Mouse (Mus musculus): ENCODE results near the gene Gm6309.
"Not testable (repeated sequence)": the region's sequence is repeated elsewhere in the genome, so short reads cannot be mapped to it uniquely, and the experiment has no call there.

Gm6309 gene

DNA sequence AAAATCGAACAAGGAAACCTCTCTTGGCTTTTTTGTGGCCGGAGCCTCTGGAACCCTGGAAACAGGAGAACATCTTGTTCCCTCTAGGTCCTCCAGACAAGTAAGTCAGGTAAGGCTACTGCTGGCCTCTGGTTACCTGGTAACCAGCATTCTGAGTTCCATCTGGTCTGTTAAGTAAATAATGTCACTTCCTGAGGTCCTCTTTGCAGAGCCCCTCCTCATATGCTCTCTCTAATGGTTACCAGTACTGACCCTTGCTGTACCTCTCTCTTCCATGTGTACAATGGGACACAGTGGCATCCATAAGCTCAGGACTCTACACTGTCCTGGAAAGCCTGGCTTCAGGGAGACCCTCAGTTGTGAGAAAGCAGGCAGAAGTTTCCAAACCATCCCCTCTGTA, at the start of gene Gm6309:
Gm6309 (minus strand) TSS at position 101 of the 400 bp plus-strand sequence.
- H3K27me3 ChIP-seq (ENCODE audit: control insufficient read depth, insufficient read depth, low read length, poor library complexity, severe bottlenecking); H3K36me3 ChIP-seq (ENCODE audit: control insufficient read depth, insufficient read depth, low read length, poor library complexity, severe bottlenecking); DNase-seq (ENCODE audit: low read depth, low spot score): not testable (repeated sequence)

DNA sequence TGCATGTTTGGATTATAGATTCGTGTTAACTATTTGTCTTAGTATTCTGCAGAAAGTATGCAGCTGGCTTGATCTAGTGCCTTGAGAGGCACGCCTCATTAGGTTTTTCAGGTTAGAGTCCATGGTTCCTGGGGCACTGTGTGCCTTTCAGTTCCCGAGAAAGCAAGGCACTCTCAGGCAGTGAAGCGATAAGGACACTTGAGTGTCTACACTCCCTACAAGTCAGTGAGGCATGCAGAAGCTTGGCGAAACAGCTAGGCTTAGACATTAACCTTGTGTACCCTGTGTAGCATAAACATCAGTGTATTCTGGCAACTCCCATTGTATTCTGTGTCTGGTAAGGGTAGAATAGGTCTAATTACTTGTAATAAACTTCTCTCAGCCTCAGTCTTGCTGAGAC, 35.0 kb upstream of the Gm6309 start:
- H3K36me3 ChIP-seq (ENCODE audit: control insufficient read depth, insufficient read depth, low read length, poor library complexity, severe bottlenecking), result peaks cover 16% of the 10 kb centered on the region
- DNase-seq (ENCODE audit: low read depth, low spot score), result no peak
- no peaks in the 10 kb centered on the region for H3K27me3 ChIP-seq (ENCODE audit: control insufficient read depth, insufficient read depth, low read length, poor library complexity, severe bottlenecking)

DNA sequence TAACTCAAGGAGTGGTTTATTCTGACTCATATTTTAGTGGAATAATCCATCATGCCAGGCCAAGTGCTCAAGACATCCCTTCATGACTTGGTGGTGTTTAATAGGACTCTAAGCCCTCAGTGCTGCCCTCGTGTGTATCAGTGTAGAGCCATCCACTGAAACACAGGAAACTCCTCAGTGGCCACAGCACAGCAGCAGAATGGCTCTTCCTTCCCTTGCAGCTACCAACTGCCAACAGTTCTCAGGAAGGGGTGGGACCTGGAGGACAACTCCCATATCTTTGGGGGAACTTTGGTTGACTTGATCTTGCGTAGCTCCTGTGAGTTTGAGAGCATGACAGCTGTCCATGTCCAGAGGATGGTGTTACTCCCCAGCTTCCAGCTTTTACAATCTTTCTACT, 33.4 kb upstream of the Gm6309 start:
- H3K27me3 ChIP-seq (ENCODE audit: control insufficient read depth, insufficient read depth, low read length, poor library complexity, severe bottlenecking), result no peaks in the 10 kb centered on the region
- no peak for DNase-seq (ENCODE audit: low read depth, low spot score)
- peaks cover 13% of the 10 kb centered on the region for H3K36me3 ChIP-seq (ENCODE audit: control insufficient read depth, insufficient read depth, low read length, poor library complexity, severe bottlenecking)

DNA sequence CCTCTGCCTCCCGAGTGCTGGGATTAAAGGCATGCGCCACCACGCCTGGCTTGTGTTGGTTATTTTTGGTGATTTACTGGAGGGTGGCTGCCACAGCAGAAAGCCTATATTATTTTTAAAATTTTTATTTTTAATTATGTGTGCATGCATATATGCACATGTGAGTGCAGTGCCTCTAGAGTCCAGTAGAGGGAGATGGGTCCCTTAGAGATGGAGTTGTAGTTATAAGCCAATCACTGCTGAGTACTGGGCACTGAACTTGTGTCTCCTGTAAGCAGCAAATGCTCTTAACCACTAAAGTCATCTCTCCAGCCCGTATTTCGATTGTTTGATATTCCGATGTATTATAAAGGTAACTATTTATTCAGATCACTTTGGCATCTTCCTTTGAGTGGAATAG, 30.1 kb upstream of the Gm6309 start:
- peak; percentile 15 for DNase-seq (ENCODE audit: low read depth, low spot score)

DNA sequence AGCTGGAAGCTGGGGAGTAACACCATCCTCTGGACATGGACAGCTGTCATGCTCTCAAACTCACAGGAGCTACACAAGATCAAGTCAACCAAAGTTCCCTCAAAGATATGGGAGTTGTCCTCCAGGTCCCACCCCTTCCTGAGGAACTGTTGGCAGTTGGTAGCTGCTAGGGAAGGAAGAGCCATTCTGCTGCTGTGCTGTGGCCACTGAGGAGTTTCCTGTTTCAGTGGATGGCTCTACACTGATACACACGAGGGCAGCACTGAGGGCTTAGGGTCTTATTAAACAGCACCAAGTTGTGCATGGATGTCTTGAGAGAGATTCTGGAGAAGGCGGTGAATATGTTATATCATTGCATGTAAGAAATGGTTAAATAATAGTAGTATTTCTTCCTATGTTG, 29.0 kb upstream of the Gm6309 start:
- Histone ChIP-seq H3K36me3 (ENCODE audit: control insufficient read depth, insufficient read depth, low read length, poor library complexity, severe bottlenecking) (peaks cover 4% of the 10 kb centered on the region), H3K27me3 (ENCODE audit: control insufficient read depth, insufficient read depth, low read length, poor library complexity, severe bottlenecking) (no peaks in the 10 kb centered on the region)
- no peak for DNase-seq (ENCODE audit: low read depth, low spot score)

More for the DNA sequence above, 30.1 kb upstream of the Gm6309 start:
- no peaks in the 10 kb centered on the region for H3K27me3 ChIP-seq (ENCODE audit: control insufficient read depth, insufficient read depth, low read length, poor library complexity, severe bottlenecking)
- peaks cover 8% of the 10 kb centered on the region for H3K36me3 ChIP-seq (ENCODE audit: control insufficient read depth, insufficient read depth, low read length, poor library complexity, severe bottlenecking)

DNA sequence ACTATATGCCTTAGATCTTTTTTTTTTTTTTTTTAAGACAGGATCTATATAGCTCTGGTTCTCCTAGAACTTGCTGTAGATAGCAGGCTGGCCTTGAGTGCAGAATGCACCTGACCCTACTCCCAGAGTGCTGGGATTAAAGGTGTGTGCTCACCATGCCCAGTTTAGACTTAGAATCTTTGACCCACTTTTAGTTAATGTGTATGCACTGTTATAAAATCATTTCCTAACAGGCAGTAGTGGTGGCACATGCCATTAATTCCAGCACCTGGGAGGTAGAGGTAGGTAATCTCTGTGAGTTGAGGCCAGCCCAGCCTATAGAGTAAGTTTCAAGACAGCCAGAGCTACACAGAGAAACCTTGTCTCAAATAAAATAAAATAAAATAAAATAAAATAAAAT, 28.6 kb upstream of the Gm6309 start:
- Histone ChIP-seq H3K36me3 (ENCODE audit: control insufficient read depth, insufficient read depth, low read length, poor library complexity, severe bottlenecking) (peaks cover 2% of the 10 kb centered on the region), H3K27me3 (ENCODE audit: control insufficient read depth, insufficient read depth, low read length, poor library complexity, severe bottlenecking) (no peaks in the 10 kb centered on the region)
- no peak for DNase-seq (ENCODE audit: low read depth, low spot score)

DNA sequence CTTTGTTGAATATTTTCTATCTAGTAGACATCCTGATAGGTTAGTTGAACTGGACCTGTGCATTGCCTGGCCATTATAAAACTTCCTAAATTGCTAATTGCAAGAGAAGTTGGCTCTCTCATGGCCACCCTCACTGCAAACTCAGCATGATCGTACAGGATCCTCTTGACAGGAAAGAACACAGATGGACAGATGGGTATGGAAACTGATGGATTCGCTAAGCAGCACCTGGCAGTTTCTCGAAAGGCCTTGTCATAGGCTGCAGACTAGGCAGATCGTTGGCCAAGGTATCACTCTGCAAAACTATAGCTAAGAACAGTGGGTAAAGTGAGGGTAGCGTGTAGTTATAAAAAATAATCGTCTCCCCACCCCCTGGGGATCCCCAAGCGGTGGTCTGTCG, 22.8 kb upstream of the Gm6309 start:
- Histone ChIP-seq H3K27me3 (ENCODE audit: control insufficient read depth, insufficient read depth, low read length, poor library complexity, severe bottlenecking) (no peaks in the 10 kb centered on the region), H3K36me3 (ENCODE audit: control insufficient read depth, insufficient read depth, low read length, poor library complexity, severe bottlenecking) (no peaks in the 10 kb centered on the region; the same call in 1 of the 2 replicates)
- no peak for DNase-seq (ENCODE audit: low read depth, low spot score)

DNA sequence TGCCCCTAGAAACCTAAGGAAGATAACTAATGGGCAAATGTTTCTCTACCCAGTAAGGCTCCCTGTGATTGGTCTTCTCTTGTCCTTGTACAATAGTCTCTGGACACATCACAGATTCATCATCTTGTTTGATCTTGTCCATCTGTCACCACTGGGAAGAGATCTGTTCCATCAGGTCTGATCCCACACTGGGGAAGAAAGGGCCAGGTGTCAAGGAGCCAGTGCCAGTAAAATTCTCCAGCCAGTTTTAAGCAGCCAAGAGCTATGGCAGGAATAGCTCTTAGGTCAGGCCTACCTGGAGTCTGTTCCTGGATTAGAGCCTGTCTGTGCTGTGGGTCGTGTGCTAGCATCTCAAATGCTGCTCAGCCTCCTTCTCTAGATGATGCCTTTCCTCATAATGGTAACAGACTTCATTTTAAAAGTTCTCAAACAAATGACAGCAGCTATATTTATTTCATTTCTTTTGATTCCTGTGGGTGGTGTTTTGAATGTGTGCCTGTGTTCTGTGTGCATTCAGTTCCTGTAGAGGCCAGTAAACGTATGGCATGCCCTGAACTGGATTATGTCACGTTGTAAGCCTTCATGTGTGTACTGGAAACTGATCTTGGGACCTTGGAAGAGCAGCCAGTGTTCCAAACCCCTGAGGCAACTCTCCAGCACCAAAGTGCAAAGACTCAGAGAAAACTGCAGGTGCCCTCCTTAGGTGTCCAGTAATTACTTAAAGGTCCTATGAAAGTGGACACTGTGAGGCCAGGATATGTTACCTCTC, 20.2 kb upstream of the Gm6309 start:
- DNase-seq (ENCODE audit: low read depth, low spot score), result no peak
- no peaks in the 10 kb centered on the region for H3K36me3 ChIP-seq (ENCODE audit: control insufficient read depth, insufficient read depth, low read length, poor library complexity, severe bottlenecking)
- H3K27me3 ChIP-seq (ENCODE audit: control insufficient read depth, insufficient read depth, low read length, poor library complexity, severe bottlenecking), result no peaks in the 10 kb centered on the region

DNA sequence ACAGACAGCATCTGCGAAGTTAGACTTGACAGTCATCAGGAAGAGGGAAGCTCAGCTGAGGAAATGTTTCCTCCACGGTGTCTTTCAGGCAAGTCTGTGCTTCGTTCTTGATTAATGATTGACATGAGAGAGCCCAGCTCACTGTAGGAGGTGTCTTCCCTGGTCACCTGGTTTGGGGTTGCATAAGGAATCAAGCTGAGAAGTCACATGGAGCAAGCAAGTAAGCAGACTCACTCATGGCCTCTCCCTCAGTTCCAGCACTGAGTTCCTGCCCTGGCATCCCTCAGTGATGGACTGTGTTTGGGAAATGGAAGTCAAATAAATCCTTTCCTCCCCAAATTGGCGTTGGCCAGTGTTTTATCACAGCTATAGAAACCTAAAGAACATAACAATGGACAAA, 19.6 kb upstream of the Gm6309 start:
- Histone ChIP-seq H3K36me3 (ENCODE audit: control insufficient read depth, insufficient read depth, low read length, poor library complexity, severe bottlenecking) (no peaks in the 10 kb centered on the region), H3K27me3 (ENCODE audit: control insufficient read depth, insufficient read depth, low read length, poor library complexity, severe bottlenecking) (no peaks in the 10 kb centered on the region)
- no peak for DNase-seq (ENCODE audit: low read depth, low spot score)

DNA sequence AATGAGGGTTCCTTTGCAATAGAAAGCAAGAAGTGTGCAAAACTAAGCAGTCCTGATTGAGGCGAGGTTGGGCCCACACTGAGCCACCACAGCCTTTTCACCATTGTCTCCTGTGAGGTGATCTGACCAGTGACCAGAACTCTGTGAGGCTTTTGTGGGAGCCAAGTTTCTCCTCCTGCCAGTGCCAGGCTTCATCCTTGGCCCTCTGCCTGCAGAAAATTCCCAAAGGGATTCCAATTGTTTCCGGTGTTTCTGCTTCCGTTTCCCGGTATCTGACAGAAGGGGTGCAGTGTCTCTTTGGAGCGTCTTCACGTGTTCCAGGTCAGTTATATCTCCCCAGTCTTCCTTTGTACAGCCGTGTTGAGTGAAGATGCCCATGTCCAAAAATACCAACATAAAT, 18.2 kb upstream of the Gm6309 start:
- H3K36me3 ChIP-seq (ENCODE audit: control insufficient read depth, insufficient read depth, low read length, poor library complexity, severe bottlenecking), result no peaks in the 10 kb centered on the region
- no peaks in the 10 kb centered on the region for H3K27me3 ChIP-seq (ENCODE audit: control insufficient read depth, insufficient read depth, low read length, poor library complexity, severe bottlenecking)
- DNase-seq (ENCODE audit: low read depth, low spot score), result no peak

DNA sequence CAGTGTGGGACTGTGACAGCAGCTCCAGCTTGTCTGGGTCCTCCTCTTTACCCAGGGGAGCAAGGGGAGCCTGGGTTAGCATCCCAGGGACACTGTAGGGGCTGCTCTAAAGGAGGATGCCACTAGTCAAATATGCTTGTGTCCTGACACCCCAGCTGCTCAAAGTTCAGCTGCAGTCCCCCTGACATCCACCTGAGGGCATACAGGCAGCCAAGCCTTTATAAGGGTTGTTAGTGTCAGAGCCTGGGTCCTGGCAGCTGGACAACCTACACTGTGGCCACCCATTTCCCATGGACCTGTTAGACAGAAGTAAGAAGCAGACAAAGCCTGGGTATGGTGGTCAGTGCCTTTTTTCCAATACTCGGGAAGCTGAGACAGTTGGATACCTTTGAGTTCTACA, 17.6 kb upstream of the Gm6309 start:
- no peaks in the 10 kb centered on the region for H3K27me3 ChIP-seq (ENCODE audit: control insufficient read depth, insufficient read depth, low read length, poor library complexity, severe bottlenecking)
- DNase-seq (ENCODE audit: low read depth, low spot score), result no peak
- no peaks in the 10 kb centered on the region for H3K36me3 ChIP-seq (ENCODE audit: control insufficient read depth, insufficient read depth, low read length, poor library complexity, severe bottlenecking)

DNA sequence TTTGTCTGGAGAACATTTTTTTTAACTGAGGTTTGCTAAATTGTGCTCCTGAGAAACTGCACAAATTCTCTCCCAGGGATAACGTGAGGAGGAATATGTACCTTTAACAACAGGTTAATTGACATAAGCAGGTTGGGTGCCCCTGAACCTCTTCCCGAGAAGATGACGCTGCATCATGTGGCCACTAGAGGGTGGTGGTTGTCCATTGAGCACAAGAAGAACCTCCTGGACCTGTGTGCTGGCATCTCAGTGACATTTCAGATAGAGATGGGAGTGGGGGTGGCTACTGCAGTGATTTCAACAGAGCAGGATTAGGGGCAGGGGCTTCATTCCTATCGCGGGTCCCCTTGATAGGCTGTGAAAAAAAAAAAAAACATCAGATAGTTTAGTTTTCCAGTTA, 16.9 kb upstream of the Gm6309 start:
- not testable (repeated sequence) for H3K36me3 ChIP-seq (ENCODE audit: control insufficient read depth, insufficient read depth, low read length, poor library complexity, severe bottlenecking); H3K27me3 ChIP-seq (ENCODE audit: control insufficient read depth, insufficient read depth, low read length, poor library complexity, severe bottlenecking)
- DNase-seq (ENCODE audit: low read depth, low spot score), result peak; percentile 71

DNA sequence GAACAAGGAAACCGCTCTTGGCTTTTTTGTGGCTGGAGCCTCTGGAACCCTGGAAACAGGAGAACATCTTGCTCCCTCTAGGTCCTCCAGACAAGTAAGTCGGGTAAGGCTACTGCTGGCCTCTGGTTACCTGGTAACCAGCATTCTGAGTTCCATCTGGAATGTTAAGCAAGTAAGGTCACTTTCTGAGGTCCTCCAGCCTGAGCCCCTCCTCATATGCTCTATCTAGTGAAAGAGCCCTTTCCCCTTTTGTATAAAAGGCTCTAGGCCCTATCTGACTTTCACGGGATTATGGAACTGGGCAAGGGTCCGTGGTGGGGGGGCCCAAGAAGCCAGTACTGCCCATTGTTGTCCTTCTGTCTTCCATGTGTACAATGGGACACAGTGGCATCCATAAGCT, 14.7 kb upstream of the Gm6309 start, which contains the start of gene 1700001J03Rik:
1700001J03Rik (minus strand) TSS at position 101 of the 400 bp plus-strand sequence.
- not testable (repeated sequence) for DNase-seq (ENCODE audit: low read depth, low spot score); H3K36me3 ChIP-seq (ENCODE audit: control insufficient read depth, insufficient read depth, low read length, poor library complexity, severe bottlenecking); H3K27me3 ChIP-seq (ENCODE audit: control insufficient read depth, insufficient read depth, low read length, poor library complexity, severe bottlenecking)

DNA sequence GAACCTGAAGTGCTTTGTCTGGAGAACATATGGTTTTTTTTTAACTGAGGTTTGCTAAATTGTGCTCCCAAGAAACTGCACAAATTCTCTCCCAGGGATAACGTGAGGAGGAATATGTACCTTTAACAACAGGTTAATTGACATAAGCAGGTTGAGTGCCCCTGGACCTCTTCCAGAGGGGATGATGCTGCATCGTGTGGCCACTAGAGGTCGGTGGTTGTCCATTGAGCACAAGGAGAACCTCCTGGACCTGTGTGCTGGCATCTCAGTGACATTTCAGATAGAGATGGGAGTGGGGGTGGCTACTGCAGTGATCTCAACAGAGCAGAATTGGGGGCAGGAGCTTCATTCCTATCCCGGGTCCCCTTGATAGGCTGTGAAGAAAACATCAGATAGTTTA, 2.2 kb upstream of the Gm6309 start:
- not testable (repeated sequence) for H3K27me3 ChIP-seq (ENCODE audit: control insufficient read depth, insufficient read depth, low read length, poor library complexity, severe bottlenecking); H3K36me3 ChIP-seq (ENCODE audit: control insufficient read depth, insufficient read depth, low read length, poor library complexity, severe bottlenecking); DNase-seq (ENCODE audit: low read depth, low spot score)

DNA sequence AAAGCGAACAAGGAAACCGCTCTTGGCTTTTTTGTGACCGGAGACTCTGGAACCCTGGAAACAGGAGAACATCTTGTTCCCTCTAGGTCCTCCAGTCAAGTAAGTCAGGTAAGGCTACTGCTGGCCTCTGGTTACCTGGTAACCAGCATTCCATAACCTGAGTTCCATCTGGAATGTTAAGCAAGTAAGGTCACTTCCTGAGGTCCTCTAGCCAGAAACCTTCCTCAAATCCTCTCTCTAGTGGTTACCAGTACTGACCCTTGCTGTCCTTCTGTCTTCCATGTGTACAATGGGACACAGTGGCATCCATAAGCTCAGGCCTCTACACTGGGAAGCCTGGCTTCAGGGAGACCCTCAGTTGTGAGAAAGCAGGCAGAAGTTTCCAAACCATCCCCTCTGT, 10.1 kb downstream of the Gm6309 start, which contains the start of gene Gm5565:
Gm5565 (minus strand) TSS at position 101 of the 400 bp plus-strand sequence.
- H3K27me3 ChIP-seq (ENCODE audit: control insufficient read depth, insufficient read depth, low read length, poor library complexity, severe bottlenecking); DNase-seq (ENCODE audit: low read depth, low spot score); H3K36me3 ChIP-seq (ENCODE audit: control insufficient read depth, insufficient read depth, low read length, poor library complexity, severe bottlenecking): not testable (repeated sequence)

DNA sequence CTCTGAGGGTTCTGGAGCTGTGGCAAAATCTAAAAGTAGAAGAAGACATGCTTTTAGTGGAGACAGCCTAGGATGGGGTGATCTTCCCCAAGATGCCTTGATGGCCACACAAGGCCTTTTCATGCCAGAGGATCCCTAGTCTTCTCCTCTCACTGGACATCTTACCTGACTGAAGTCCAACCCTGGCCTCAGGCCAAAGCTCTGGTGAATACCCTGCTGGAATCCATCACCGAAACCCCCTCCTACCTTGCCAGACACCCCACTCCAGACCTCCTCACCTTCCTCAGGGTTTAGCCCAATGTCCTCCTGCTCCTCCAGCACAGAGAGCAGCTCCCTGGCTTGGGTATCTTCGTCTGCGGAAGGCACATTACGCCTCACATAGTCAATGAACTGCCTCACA, 12.2 kb downstream of the Gm6309 start:
- H3K27me3 ChIP-seq (ENCODE audit: control insufficient read depth, insufficient read depth, low read length, poor library complexity, severe bottlenecking); DNase-seq (ENCODE audit: low read depth, low spot score); H3K36me3 ChIP-seq (ENCODE audit: control insufficient read depth, insufficient read depth, low read length, poor library complexity, severe bottlenecking): not testable (repeated sequence)

All from splenic B cell, adult 2 months (primary cell).